Mouse (Mus musculus) thymus, adult 2 months (tissue): Measurements from ENCODE around the gene Glis2.

ENCODE experiments used
- CTCF ChIP-seq: fragments of 200-500 bp; IDR thresholded peaks from 2 replicates; pipeline ENCODE4 v1.5.1; 2012; ENCODE audit warnings: mild to moderate bottlenecking, control low read depth, low read length, moderate library complexity, borderline replicate concordance; ENCODE audit not compliant: control insufficient read depth, poor library complexity, insufficient read depth; ENCODE audit errors: extremely low read depth
- POLR2A ChIP-seq: fragments of 200-500 bp; IDR thresholded peaks from 2 replicates; pipeline ENCODE4 v1.6.1; 2012; ENCODE audit warnings: mild to moderate bottlenecking, low read length, control low read depth, moderate library complexity; ENCODE audit not compliant: control insufficient read depth, poor library complexity, insufficient read depth; ENCODE audit errors: extremely low read depth

DNA sequence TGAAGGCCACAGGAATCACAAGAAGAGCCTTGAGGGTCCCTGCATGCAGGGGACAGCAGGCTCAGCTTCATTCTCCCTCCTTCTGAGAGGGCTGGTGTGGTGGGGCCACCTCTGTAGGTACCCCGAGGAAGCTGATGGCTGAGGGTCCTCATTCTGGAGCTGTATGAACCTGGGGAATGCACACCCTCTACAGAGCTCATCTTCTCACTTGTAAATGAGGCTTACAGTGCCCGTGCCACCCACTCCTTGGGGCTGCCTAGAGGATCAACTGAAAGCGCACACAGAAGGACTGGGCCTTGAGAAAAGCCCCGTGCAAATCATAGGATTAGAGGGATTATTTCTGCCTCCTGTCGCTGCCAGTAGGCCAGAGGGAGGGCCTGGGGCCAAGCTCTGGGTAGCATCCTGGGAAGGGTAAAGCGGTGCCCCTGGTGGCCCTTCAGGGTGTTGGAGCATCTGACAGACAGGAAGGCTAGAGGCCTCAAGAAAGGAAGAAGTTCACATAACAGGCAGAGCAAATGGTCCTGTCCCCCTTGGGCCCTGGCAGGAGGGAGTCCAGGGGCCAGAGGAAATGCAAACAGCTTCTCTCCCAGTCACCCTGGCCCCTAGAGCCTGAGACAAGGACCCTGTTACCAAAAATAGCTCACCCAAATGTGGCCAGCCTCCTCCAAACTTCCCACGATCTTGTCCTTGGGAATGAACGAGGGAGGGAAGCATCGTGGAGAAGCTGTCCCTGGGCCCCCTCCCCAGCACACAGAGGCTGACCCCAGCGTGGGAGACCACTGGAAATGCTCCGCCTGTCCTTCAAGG, 61.5 kb downstream of the Glis2 start:
- TF ChIP-seq CTCF (no peak), POLR2A (no peak)
